Mouse (Mus musculus): Measurements from ENCODE around the gene Fam89b. TPM values are rescaled to one million over a fixed set of nuclear protein-coding genes. Genes with fewer than 3 reads are reported as not detected.
"Not testable (repeated sequence)": the region's sequence is repeated elsewhere in the genome, so short reads cannot be mapped to it uniquely, and the experiment has no call there.

Fam89b gene
- polyA plus RNA-seq, 1 experiment = 256 TPM

- peaks cover 17% of the 10 kb centered on the region for H3K4me1 ChIP-seq (ENCODE audit: control insufficient read depth, insufficient read depth, low read length)
- H3K36me3 ChIP-seq (ENCODE audit: control insufficient read depth, insufficient read depth, low read length) = no peaks in the 10 kb centered on the region; the same call in none of the 2 replicates
- no peak for TF ChIP-seq CTCF (IDR thresholded peaks at IDR 0.05; ENCODE audit: control insufficient read depth, insufficient read depth, insufficient replicate concordance, low read depth, low read length)
- no peak for TF ChIP-seq POLR2A (IDR thresholded peaks at IDR 0.05; ENCODE audit: control insufficient read depth, low read depth, low read length)
- no peak overlapping the region for H3K27ac ChIP-seq (ENCODE audit: control insufficient read depth, insufficient read depth, low read depth, low read length)
- no peaks in the 10 kb centered on the region for H3K27me3 ChIP-seq (ENCODE audit: control insufficient read depth, insufficient read depth, low read length)
- H3K4me3 ChIP-seq (ENCODE audit: control insufficient read depth, low read depth, low read length) = peak overlapping the region; percentile 92
Measured at GRCm38 (mm10) chr19:5687738-5688137, 41.7 kb downstream of the Fam89b start.

DNA sequence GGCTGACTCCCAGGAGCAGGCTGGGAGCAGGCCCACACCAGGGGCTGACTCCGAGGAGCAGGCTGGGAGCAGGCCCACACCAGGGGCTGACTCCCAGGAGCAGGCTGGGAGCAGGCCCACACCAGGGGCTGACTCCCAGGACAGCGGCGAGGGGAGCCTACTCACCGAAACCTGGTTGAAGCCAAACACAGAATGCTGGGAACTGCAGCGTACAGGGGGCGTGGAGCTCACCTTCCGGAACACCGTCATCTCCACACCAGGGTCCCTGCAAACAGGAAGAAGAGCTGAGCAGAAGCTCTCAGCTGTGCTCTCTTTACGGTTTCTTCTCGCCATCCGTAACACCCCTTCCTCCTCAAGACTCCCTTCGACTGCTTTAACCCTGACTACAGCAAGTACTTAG lies 42.5 kb downstream of the Fam89b start:
- not testable (repeated sequence) for H3K27me3 ChIP-seq (ENCODE audit: control insufficient read depth, insufficient read depth, low read length); H3K27ac ChIP-seq (ENCODE audit: control insufficient read depth, insufficient read depth, low read depth, low read length); H3K36me3 ChIP-seq (ENCODE audit: control insufficient read depth, insufficient read depth, low read length); H3K4me3 ChIP-seq (ENCODE audit: control insufficient read depth, low read depth, low read length)
- peaks cover 17% of the 10 kb centered on the region for H3K4me1 ChIP-seq (ENCODE audit: control insufficient read depth, insufficient read depth, low read length)

GRCm38 (mm10) chr19:5686437-5686836 lies 43.0 kb downstream of the Fam89b start:
- Histone ChIP-seq H3K36me3 (ENCODE audit: control insufficient read depth, insufficient read depth, low read length) (no peaks in the 10 kb centered on the region; the same call in none of the 2 replicates), H3K4me3 (ENCODE audit: control insufficient read depth, low read depth, low read length) (no peak overlapping the region), H3K27ac (ENCODE audit: control insufficient read depth, insufficient read depth, low read depth, low read length) (no peak overlapping the region), H3K4me1 (ENCODE audit: control insufficient read depth, insufficient read depth, low read length) (peaks cover 17% of the 10 kb centered on the region), H3K27me3 (ENCODE audit: control insufficient read depth, insufficient read depth, low read length) (no peaks in the 10 kb centered on the region)
- TF ChIP-seq CTCF (IDR thresholded peaks at IDR 0.05; ENCODE audit: control insufficient read depth, insufficient read depth, insufficient replicate concordance, low read depth, low read length) (no peak), POLR2A (IDR thresholded peaks at IDR 0.05; ENCODE audit: control insufficient read depth, low read depth, low read length) (no peak)

DNA sequence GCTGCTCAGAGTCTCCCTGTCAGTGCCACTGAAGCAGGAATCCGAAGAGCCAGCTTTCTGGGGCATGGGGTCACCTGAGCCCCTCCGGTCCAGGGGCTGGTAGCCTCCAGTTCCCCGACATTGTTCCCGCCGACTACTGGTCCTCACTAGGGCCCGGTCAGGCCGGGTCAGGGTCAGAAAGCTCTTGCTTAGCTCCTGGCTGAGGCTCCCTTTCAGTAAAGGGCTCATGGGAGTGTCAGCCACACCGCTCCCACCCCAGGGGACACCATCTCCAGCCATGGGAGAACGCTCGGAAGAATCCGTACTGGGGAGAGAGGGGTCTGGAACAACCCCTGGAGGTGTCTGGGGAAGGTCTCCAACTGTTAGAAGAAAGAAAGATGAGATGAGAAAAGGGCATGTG lies 43.6 kb downstream of the Fam89b start:
- Histone ChIP-seq H3K27me3 (ENCODE audit: control insufficient read depth, insufficient read depth, low read length) (no peaks in the 10 kb centered on the region), H3K4me1 (ENCODE audit: control insufficient read depth, insufficient read depth, low read length) (peaks cover 16% of the 10 kb centered on the region), H3K36me3 (ENCODE audit: control insufficient read depth, insufficient read depth, low read length) (no peaks in the 10 kb centered on the region; the same call in none of the 2 replicates), H3K27ac (ENCODE audit: control insufficient read depth, insufficient read depth, low read depth, low read length) (no peak overlapping the region), H3K4me3 (ENCODE audit: control insufficient read depth, low read depth, low read length) (no peak overlapping the region)
- TF ChIP-seq CTCF (IDR thresholded peaks at IDR 0.05; ENCODE audit: control insufficient read depth, insufficient read depth, insufficient replicate concordance, low read depth, low read length) = no peak

DNA sequence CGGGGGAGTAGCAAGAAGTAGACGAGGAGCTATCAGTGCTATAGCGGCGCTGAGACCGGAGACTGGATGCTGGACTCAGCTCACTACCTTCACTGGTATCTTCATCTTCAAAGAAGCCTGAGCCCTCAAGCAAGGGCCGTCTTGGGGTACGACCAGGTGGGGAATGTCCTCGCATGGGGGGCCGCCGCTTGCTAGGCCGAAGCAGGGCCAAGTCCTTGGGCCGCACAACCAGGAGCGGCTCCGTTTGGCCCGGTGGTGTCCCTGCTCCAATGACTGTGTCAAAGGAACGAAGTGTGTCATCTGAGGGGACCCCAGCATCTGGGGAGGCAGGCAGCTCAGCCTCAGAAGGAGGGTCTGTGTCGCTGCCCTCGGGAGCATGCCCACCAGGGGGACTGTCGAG lies 44.0 kb downstream of the Fam89b start:
- Histone ChIP-seq H3K36me3 (ENCODE audit: control insufficient read depth, insufficient read depth, low read length) (no peaks in the 10 kb centered on the region; the same call in none of the 2 replicates), H3K27ac (ENCODE audit: control insufficient read depth, insufficient read depth, low read depth, low read length) (no peak overlapping the region), H3K4me1 (ENCODE audit: control insufficient read depth, insufficient read depth, low read length) (peaks cover 12% of the 10 kb centered on the region), H3K27me3 (ENCODE audit: control insufficient read depth, insufficient read depth, low read length) (no peaks in the 10 kb centered on the region), H3K4me3 (ENCODE audit: control insufficient read depth, low read depth, low read length) (no peak overlapping the region)
- TF ChIP-seq CTCF (IDR thresholded peaks at IDR 0.05; ENCODE audit: control insufficient read depth, insufficient read depth, insufficient replicate concordance, low read depth, low read length) (no peak), POLR2A (IDR thresholded peaks at IDR 0.05; ENCODE audit: control insufficient read depth, low read depth, low read length) (no peak)

- Histone ChIP-seq H3K27me3 (ENCODE audit: control insufficient read depth, insufficient read depth, low read length) (no peaks in the 10 kb centered on the region), H3K27ac (ENCODE audit: control insufficient read depth, insufficient read depth, low read depth, low read length) (no peak overlapping the region), H3K4me3 (ENCODE audit: control insufficient read depth, low read depth, low read length) (no peak overlapping the region), H3K36me3 (ENCODE audit: control insufficient read depth, insufficient read depth, low read length) (peaks cover 2% of the 10 kb centered on the region), H3K4me1 (ENCODE audit: control insufficient read depth, insufficient read depth, low read length) (peaks cover 8% of the 10 kb centered on the region)
- TF ChIP-seq CTCF (IDR thresholded peaks at IDR 0.05; ENCODE audit: control insufficient read depth, insufficient read depth, insufficient replicate concordance, low read depth, low read length) (no peak), POLR2A (IDR thresholded peaks at IDR 0.05; ENCODE audit: control insufficient read depth, low read depth, low read length) (no peak)
Measured at GRCm38 (mm10) chr19:5684985-5685384, 44.5 kb downstream of the Fam89b start.

- no peak overlapping the region for H3K4me3 ChIP-seq (ENCODE audit: control insufficient read depth, low read depth, low read length)
- H3K36me3 ChIP-seq (ENCODE audit: control insufficient read depth, insufficient read depth, low read length) = peaks cover 3% of the 10 kb centered on the region
- H3K4me1 ChIP-seq (ENCODE audit: control insufficient read depth, insufficient read depth, low read length) = peaks cover 3% of the 10 kb centered on the region
- H3K27ac ChIP-seq (ENCODE audit: control insufficient read depth, insufficient read depth, low read depth, low read length) = no peak overlapping the region
- TF ChIP-seq CTCF (IDR thresholded peaks at IDR 0.05; ENCODE audit: control insufficient read depth, insufficient read depth, insufficient replicate concordance, low read depth, low read length) (no peak), POLR2A (IDR thresholded peaks at IDR 0.05; ENCODE audit: control insufficient read depth, low read depth, low read length) (no peak)
- H3K27me3 ChIP-seq (ENCODE audit: control insufficient read depth, insufficient read depth, low read length) = no peaks in the 10 kb centered on the region
Measured at GRCm38 (mm10) chr19:5684236-5684635, 45.2 kb downstream of the Fam89b start.

DNA sequence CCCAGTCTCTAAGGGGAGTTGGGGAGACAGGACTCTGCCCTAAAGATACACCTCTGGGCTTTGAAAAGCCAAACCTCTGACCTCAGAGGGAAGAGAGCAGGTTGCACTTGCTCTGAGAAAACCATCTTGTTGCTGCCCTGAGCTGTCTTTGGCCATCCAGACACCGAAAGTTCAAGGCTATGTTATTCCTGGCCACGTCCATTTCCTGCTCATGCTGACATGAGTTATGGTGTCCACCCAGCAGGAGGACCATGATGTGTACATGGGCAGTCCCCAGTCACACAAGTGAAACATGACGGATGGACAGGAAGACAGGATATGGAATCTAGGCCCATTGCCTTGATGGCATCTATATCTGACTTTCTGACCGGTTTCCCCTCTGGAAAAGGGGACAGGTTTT lies 49.0 kb downstream of the Fam89b start:
- TF ChIP-seq CTCF (IDR thresholded peaks at IDR 0.05; ENCODE audit: control insufficient read depth, insufficient read depth, insufficient replicate concordance, low read depth, low read length) (no peak), POLR2A (IDR thresholded peaks at IDR 0.05; ENCODE audit: control insufficient read depth, low read depth, low read length) (no peak)
- Histone ChIP-seq H3K4me1 (ENCODE audit: control insufficient read depth, insufficient read depth, low read length) (no peaks in the 10 kb centered on the region), H3K36me3 (ENCODE audit: control insufficient read depth, insufficient read depth, low read length) (peaks cover 10% of the 10 kb centered on the region), H3K27me3 (ENCODE audit: control insufficient read depth, insufficient read depth, low read length) (no peaks in the 10 kb centered on the region), H3K27ac (ENCODE audit: control insufficient read depth, insufficient read depth, low read depth, low read length) (no peak overlapping the region), H3K4me3 (ENCODE audit: control insufficient read depth, low read depth, low read length) (no peak overlapping the region)

Other genes starting within 250 kb of the Fam89b start
- 55.3 and 69.7 TPM in 2 replicates for gene Mus81, start 241.3 kb downstream of the Fam89b start, polyA plus RNA-seq (2012; rRNA removed)
- 225 and 243 TPM in 2 replicates for gene Cfl1, start 239.2 kb downstream of the Fam89b start, polyA plus RNA-seq (2012; rRNA removed)
- gene 1700020D05Rik, start 225.9 kb downstream of the Fam89b start, polyA plus RNA-seq (2012; rRNA removed) = 289 and 311 TPM in 2 replicates
- 11.0 and 12.7 TPM in 2 replicates for gene Snx32, start 219.1 kb downstream of the Fam89b start, polyA plus RNA-seq (2012; rRNA removed)
- 8.5 and 10.1 TPM in 2 replicates for gene Ovol1, start 169.0 kb downstream of the Fam89b start, polyA plus RNA-seq (2012; rRNA removed)
- 15.4 and 16.7 TPM in 2 replicates for gene Ap5b1, start 161.6 kb downstream of the Fam89b start, polyA plus RNA-seq (2012; rRNA removed)
- gene Rnaseh2c, start 127.8 kb downstream of the Fam89b start, polyA plus RNA-seq (2012; rRNA removed) = 27.3 and 36.7 TPM in 2 replicates
- 108 and 120 TPM in 2 replicates for gene Kat5, start 119.4 kb downstream of the Fam89b start, polyA plus RNA-seq (2012; rRNA removed)
- 42.5 and 44.5 TPM in 2 replicates for gene Rela, start 92.2 kb downstream of the Fam89b start, polyA plus RNA-seq (2012; rRNA removed)
- gene Sipa1, start 65.9 kb downstream of the Fam89b start, polyA plus RNA-seq (2012; rRNA removed) = 5.5 and 9.4 TPM in 2 replicates
- 24.6 and 31.8 TPM in 2 replicates for gene Map3k11, start 40.9 kb downstream of the Fam89b start, polyA plus RNA-seq (2012; rRNA removed)
- 63.4 and 67.4 TPM in 2 replicates for gene Pcnx3, start 40.7 kb downstream of the Fam89b start, polyA plus RNA-seq (2012; rRNA removed)
- 10.2 and 10.8 TPM in 2 replicates for gene Kcnk7, start 25.3 kb downstream of the Fam89b start, polyA plus RNA-seq (2012; rRNA removed)
- 105 and 122 TPM in 2 replicates for gene Ehbp1l1, start 3.3 kb downstream of the Fam89b start, polyA plus RNA-seq (2012; rRNA removed)
- 7.6 and 8.1 TPM in 2 replicates for gene Ltbp3, start 11.3 kb upstream of the Fam89b start, polyA plus RNA-seq (2012; rRNA removed)
- gene Scyl1, start 41.8 kb upstream of the Fam89b start, polyA plus RNA-seq (2012; rRNA removed) = 43.1 and 46.7 TPM in 2 replicates
- 25.3 and 28.1 TPM in 2 replicates for gene Frmd8, start 145.6 kb upstream of the Fam89b start, polyA plus RNA-seq (2012; rRNA removed)
- 20.1 and 26.1 TPM in 2 replicates for gene Slc25a45, start 148.2 kb upstream of the Fam89b start, polyA plus RNA-seq (2012; rRNA removed)
- gene Tigd3, start 164.5 kb upstream of the Fam89b start, polyA plus RNA-seq (2012; rRNA removed) = 0.84 and 0.94 TPM in 2 replicates
- gene Dpf2, start 183.4 kb upstream of the Fam89b start, polyA plus RNA-seq (2012; rRNA removed) = 63.6 and 69.2 TPM in 2 replicates
- 0.89 and 0.90 TPM in 2 replicates for gene Cdc42ep2, start 195.2 kb upstream of the Fam89b start, polyA plus RNA-seq (2012; rRNA removed)
- 31.4 and 32.0 TPM in 2 replicates for gene Pola2, start 234.5 kb upstream of the Fam89b start, polyA plus RNA-seq (2012; rRNA removed)